Mouse (Mus musculus) common myeloid progenitor, adult 5-6 weeks (primary cell): ENCODE measurements around the gene Pick1. TPM values are rescaled to one million over a fixed set of nuclear protein-coding genes. Genes with fewer than 3 reads are reported as not detected.
A peak's percentile ranks its signal among the peaks of the same experiment; 100 is the strongest.
"Not testable (repeated sequence)": the region's sequence is repeated elsewhere in the genome, so short reads cannot be mapped to it uniquely, and the experiment has no call there.

ENCODE experiments used
- ATAC-seq: replicated peaks from 2 replicates; pipeline ENCODE4 v1.8.0; 2016; ENCODE audit warnings: low read depth, mild to moderate bottlenecking, moderate TSS enrichment, inconsistent platforms; ENCODE audit not compliant: poor library complexity, severe bottlenecking
- total RNA-seq: library from RNA; stranded (forward); fragments of 200-1000, 187-1606 nt; gene quantifications from 2 replicates; pipeline ENCODE4 v1.2.3, GENCODE M21; 2017

Pick1 gene
- total RNA-seq, 1 experiment from 2014 or later, result 11.3 TPM

DNA sequence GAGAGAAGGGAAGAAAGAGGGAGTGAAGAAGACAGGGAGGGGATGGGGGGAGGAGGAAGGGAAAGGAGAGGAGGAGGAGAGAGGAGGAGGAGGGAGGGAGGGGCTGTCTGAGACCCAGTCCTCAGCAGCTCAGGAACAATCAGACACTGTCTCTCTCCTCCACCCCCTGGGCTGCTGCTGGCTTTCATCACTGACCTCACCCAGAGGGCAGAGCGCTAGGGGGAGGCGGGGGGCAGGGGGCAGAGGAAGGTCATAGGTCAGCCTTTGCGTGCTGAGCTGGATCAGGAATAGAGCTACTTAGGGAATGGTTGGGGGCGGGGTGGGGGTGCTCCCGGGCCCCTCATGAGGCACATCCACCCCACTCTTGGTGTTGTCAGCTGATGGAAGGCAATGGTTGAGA, 5.3 kb upstream of the Pick1 start:
- ATAC-seq, result no peak

GRCm38 (mm10) chr15:79224685-79225084, 4.3 kb upstream of the Pick1 start:
- peak; percentile 80 for ATAC-seq

GRCm38 (mm10) chr15:79225780-79226179, 3.2 kb upstream of the Pick1 start:
- ATAC-seq, result not testable (repeated sequence)

DNA sequence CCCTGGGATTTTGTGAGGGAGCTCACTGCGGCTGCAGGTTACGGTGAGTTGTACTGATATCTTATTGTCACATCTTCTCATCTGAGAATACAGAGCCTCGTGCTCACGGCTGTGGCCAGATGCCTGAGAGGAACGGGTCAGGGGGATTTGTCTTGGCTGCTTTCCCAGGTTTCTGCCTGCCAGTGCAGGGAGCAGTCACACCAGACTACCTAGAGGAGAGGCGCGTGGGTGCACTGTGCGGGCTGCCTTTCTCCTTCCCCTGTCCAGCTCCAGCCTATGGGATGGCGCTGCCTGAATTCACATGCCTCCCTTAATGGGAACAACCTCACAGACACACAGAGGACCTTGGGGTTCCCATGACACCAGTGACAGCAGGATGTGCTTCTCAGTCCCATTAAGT, 6.3 kb downstream of the Pick1 start:
- no peak for ATAC-seq

- ATAC-seq, result no peak
Measured at GRCm38 (mm10) chr15:79238036-79238435, 9.1 kb downstream of the Pick1 start.

DNA sequence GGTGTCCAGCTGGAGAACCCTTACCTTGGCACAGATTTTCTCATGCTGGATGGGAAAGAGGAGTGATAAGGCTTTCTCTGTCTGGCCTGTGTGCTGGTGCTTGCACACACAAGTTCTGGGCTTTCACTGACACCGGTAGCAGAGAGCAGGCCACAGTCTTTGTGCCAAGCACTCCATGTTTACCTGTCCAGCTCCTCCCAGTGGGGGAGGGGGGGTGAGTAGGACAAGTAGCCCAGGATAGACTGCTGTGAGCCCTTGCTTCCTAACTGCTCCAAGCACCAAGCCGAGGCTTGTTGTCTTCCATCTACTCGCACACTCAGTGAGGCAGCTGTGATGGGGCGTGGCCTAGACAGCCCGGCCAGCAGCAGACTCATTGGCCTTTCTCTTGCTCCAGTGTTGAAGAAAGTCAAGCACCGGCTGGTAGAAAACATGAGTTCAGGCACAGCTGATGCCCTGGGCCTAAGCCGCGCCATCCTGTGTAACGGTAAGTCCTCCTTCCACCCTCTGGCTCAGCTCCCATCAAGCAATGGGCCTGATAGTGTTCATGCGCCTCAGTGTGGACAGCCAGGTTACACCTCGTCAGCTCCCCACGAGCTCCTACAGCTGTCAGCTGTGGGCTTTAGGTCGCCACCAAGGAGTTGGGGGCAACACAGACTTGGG, 13.7 kb downstream of the Pick1 start:
- ATAC-seq, result 0 out of 2 replicates have a peak, but pooled peaks have one; percentile 2

- ATAC-seq, result peak; percentile 99
Measured at GRCm38 (mm10) chr15:79243234-79244042, 14.5 kb downstream of the Pick1 start.

DNA sequence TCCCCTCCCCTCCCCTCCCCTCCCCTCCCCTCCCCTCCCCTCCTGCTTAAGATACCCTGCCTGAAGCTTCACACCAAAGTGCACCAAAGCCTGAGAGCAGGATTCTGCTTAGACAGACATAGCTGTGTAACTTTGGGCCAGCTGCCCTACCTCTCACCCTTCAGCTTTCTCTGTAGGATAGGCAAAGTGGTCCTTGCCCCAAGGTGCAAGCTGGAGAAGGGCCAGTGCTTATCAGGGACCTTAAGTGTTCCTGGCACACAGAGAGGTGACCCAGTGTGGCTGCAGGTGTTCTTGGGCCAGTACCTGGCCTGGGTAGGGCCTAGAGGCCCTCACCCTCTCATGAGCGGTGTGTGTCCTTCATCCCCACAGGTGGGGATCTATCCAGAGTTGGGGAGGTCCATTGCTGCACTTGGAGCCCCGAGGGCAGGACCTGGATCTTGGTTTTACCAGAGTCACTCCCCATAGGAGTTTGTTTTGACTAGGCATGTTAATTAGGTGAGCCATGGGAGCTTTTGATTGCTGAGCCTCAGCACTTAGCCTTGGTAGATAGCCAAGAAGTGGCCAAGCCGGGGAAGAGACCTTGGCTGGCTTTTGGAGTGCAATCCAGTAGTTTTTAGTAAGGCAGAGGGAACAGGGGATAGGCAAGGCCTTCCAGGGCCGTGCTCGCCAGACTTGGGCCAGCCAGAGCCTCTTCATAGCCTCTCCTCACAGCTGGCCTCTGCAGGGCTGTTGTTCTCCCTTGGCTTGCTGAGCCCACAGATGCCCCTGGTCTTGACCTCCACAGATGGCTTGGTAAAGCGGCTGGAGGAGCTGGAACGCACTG, 15.3 kb downstream of the Pick1 start:
- ATAC-seq, result no peak

GRCm38 (mm10) chr15:79245321-79245720, 16.3 kb downstream of the Pick1 start:
- ATAC-seq, result no peak

GRCm38 (mm10) chr15:79250236-79250635, 21.3 kb downstream of the Pick1 start:
- no peak for ATAC-seq

GRCm38 (mm10) chr15:79251168-79251567, 22.2 kb downstream of the Pick1 start:
- ATAC-seq, result no peak

DNA sequence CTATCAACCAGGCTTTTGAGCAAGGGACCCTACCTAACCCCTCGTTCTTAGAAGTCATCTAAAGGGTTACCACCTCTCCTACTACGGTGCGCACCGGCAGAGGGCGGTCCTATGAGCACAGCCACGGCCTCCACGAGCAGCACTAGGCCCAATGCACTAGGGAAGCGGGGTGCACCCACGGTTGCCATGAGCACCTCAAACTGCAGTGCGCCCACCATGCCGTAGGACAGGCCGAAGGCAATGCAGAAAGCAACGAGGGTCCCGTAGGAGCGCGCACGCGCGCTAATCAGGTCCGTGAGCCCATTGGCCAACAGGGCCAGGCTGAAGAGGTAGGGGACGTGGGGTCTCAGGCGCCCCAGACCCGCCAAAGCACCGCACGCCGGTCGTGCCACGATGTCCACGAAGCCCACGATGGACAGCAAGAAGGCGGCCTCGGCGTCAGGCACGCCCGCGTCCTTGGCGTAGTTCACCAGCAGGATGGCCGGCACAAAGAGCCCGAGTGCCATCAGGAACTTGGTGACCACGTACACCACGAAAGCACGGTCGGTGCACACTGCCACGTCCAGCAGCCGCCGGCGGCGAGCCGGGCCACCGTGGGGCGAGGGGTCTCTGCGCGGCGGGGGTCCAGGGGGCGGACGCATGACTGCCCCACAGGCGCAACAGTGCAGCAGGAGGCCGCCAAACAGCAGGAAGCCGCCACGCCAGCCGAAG, 23.0 kb downstream of the Pick1 start:
- ATAC-seq, result no peak; the same call in 1 of the 2 replicates

GRCm38 (mm10) chr15:79252580-79252979, 23.6 kb downstream of the Pick1 start:
- ATAC-seq, result 0 out of 2 replicates have a peak, but pooled peaks have one; percentile 23

DNA sequence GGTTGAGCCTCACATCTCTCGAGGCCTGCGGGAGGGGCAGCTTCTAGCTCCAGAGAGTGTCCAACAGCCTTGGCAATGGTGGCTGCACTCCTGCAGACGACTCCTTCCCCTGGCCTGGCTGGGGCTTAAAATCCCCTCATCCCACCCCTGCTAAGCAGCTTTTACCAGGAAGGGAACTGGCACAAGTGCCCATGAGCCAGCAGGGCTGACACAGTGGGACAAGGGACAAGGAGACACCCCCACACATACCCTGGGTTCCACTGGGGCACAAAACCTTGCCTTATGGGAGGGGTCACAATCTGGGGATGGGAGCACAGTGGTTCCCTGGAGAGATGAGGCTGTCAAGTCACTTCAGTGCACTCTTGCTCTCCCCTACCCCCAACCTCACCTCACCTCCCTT, 25.7 kb downstream of the Pick1 start, which contains the start of gene Slc16a8:
Slc16a8 (minus strand) TSS at position 101 of the 400 bp plus-strand sequence.
- no peak for ATAC-seq

DNA sequence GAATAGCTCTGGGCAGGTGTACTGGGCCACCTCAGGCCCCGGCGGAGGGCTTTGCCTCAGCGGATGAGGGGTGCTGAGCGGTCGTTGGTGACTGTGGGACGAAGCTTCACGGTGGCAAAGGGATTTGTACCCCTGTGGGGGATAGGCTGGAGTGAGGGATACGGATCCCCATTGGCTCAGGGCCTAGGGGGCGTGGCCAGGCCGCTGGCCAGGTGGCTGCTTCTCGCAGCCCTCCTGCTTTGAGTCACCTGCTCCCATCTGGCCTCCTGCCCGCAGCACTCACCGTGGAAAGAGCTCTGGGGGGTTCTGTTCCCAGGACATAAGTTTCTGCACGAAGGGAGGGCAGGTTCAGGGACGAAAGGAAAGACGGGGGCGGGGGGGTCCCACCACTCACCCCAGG, 29.5 kb downstream of the Pick1 start:
- no peak for ATAC-seq

DNA sequence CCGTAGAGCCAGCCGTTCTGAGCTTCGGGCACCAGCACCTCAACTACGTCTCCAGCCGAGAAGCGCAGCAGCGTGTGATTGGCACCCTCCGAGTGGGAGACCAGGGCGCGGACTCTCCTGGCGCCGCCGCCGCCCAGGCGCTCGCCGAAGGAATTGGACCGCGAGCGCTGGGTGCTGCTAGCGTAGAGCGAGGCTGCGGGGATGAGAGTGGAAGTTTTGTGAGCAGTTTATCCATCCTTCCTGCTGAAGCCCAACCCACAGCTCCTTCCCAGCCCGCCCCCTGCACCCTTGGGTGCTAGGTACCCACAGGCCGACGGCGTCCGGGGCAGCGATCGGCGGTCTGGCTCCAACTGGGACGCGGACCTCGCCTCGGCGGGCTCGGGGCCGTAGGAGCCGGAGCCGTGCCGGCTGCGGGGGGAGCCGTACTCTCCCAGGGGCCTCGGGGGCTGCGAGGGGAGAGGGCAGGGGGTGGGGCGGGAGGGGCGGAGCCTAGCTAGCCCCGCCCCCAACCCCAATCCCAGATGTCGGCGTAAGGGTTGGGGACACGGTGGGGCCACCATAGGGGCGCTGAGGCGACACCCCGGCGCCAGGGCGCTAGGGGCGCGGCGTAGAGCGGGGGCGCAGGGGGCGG, 32.2 kb downstream of the Pick1 start:
- peak; percentile 62 for ATAC-seq

- 0 out of 2 replicates have a peak, but pooled peaks have one; percentile 33 for ATAC-seq
Measured at GRCm38 (mm10) chr15:79261757-79262156, 32.8 kb downstream of the Pick1 start.

- 0 out of 2 replicates have a peak, but pooled peaks have one; percentile 11 for ATAC-seq
Measured at GRCm38 (mm10) chr15:79262375-79262774, 33.4 kb downstream of the Pick1 start.

DNA sequence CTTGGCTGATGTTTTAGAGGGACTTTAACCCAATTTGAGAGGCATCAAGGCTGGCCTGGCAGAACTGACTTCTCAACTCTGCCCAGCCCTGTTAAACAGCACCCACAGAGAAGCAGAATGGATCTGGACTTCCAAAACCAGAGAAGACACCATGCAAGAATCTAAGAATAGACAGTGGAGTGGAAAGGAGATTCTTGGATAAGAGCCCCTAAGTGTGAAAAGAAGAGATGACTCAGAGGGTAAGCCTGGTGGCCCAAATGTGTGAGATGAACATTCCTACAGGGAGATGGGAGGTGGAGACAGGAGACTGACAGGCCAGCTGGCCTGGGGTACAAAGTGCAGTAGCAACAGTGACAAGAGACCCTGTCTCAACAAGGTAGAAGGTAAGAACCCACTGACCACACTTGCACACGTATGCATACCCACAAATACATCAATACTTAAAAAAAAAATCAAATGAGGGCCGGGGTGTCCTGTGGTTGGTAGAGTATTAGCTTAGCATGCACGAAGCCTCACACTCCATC, 33.9 kb downstream of the Pick1 start:
- ATAC-seq, result no peak
